Mouse (Mus musculus) ES-Bruce4 (cell line): ENCODE data around the gene Polr2j.

Experiments used
- CTCF ChIP-seq: IDR thresholded peaks from one replicate; pipeline ENCODE4 v1.8.1; 2011; ENCODE audit warnings: low read depth, low read length
- EP300 ChIP-seq: IDR thresholded peaks from 2 replicates; pipeline ENCODE4 v1.6.1; 2011; ENCODE audit warnings: low read depth, low read length; ENCODE audit not compliant: insufficient read depth

GRCm38 (mm10) chr5:136078136-136078535 is 38.3 kb upstream of the Polr2j start:
- TF ChIP-seq CTCF (no peak), EP300 (no peak)
